ENCODE assay signal across 10 mouse cellular contexts in the genomic region with DNA sequence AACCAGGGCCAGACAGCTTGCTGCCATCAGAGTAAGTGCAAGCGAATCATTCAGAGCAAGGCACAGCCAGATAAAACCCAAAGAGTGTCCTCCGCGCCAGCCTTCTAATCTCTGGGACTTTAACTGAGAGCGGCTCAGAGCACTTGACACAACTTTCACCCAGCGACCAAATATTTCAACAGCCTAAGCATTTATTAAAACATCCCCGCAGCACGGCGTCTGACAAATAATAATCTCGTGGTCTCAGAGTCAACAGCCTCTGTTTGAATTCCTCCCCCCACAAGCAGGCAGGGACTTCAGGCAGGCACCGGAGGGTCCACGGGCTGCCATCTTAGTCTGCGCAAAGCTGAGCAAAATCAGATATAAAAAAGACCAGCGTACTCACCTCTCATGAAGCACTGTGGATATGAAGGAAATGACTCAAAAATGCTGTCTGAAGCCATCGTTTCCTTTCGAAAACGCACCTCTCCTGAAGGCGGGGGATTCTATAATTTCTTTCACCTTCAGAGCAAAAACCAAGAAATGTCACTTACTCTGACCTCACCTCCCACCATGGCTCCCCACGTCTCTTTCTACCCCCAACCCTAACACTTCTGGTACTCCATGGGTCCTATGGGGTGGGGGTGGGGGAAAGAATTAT. TPM values are rescaled to one million over a fixed set of nuclear protein-coding genes. Genes with fewer than 3 reads are reported as not detected.
DNase-seq lines count a peak whose midpoint lies in the region; ATAC-seq and TF ChIP-seq lines count a peak whose summit lies in the region.
"Had no signal": no experiment of that assay in that cellular context is flagged by ENCODE, and none has a peak within 500 bp of the region (broad histone marks: within the 10 kb centered on the region; RNA-seq: fewer than 3 reads in every experiment).

No protein-coding gene starts in this region.

- no peaks in the 10 kb centered on the region for H3K9me3 ChIP-seq in heart, embryonic 15.5 days (replicated peaks)
- no peaks in the 10 kb centered on the region for H3K9me3 ChIP-seq in MEL (replicated peaks; ENCODE audit: insufficient read depth, low read length)
- H3K9me3 ChIP-seq in liver, embryonic 11.5 days (ENCODE audit: control insufficient read depth, low read length) = no peaks in the 10 kb centered on the region
- no peaks in the 10 kb centered on the region for H3K9me3 ChIP-seq in forebrain, embryonic 13.5 days (replicated peaks)
- H3K9me3 ChIP-seq: intestine, embryonic 15.5 days had no signal

- peaks cover 62% of the 10 kb centered on the region for H3K27me3 ChIP-seq in heart, embryonic 15.5 days
- H3K27me3 ChIP-seq in MEL (ENCODE audit: control insufficient read depth in 1 of 2, insufficient read depth in 2 of 2, low read length in 2 of 2) = no peaks in the 10 kb centered on the region
- no peaks in the 10 kb centered on the region for H3K27me3 ChIP-seq in liver, embryonic 11.5 days (replicated peaks; ENCODE audit: control insufficient read depth, insufficient read depth, low read length)
- no peaks in the 10 kb centered on the region for H3K27me3 ChIP-seq in spleen, adult 2 months (ENCODE audit: control insufficient read depth, insufficient read depth, low read length)
- H3K27me3 ChIP-seq in forebrain, embryonic 13.5 days = no peaks in the 10 kb centered on the region; the same call in 1 of the 2 replicates
- H3K27me3 ChIP-seq: intestine, embryonic 15.5 days had no signal

- TF ChIP-seq POLR2A in MEL (IDR thresholded peaks at IDR 0.05; ENCODE audit: control insufficient read depth in 1 of 2, insufficient read depth in 1 of 2, low read depth in 1 of 2, low read length in 2 of 2, poor library complexity in 1 of 2) = peak in 1 of 2 experiments; percentile 4; a peak in 2 of 4 replicates
- TF ChIP-seq POLR2A in spleen, adult 2 months (IDR thresholded peaks at IDR 0.05; ENCODE audit: low read depth, low read length) = 0 out of 2 replicates have a peak, but pooled peaks have one; percentile 3

- no peak for TF ChIP-seq EP300 in MEL (IDR thresholded peaks at IDR 0.05; ENCODE audit: low read depth in 1 of 2, low read length in 2 of 2)

- no peak overlapping the region for H3K27ac ChIP-seq in heart, embryonic 15.5 days
- peak overlapping the region; percentile 97 for H3K27ac ChIP-seq in MEL (ENCODE audit: control insufficient read depth, low read depth, low read length)
- peak overlapping the region; percentile 70 for H3K27ac ChIP-seq in liver, embryonic 11.5 days (ENCODE audit: low read depth, low read length)
- H3K27ac ChIP-seq in spleen, adult 2 months (ENCODE audit: insufficient read depth, low read length) = peak overlapping the region; percentile 94
- no peak overlapping the region for H3K27ac ChIP-seq in forebrain, embryonic 13.5 days
- H3K27ac ChIP-seq: intestine, embryonic 15.5 days had no signal

- 0 out of 2 replicates have a peak overlapping the region, but pooled peaks have one; percentile 2 for H3K4me2 ChIP-seq in heart, embryonic 15.5 days
- H3K4me2 ChIP-seq in liver, embryonic 11.5 days = peak overlapping the region; percentile 66
- H3K4me2 ChIP-seq in forebrain, embryonic 13.5 days = no peak overlapping the region
- H3K4me2 ChIP-seq: intestine, embryonic 15.5 days had no signal

- no peak for ATAC-seq in heart, embryonic 15.5 days (replicated peaks; ENCODE audit: insufficient number of reproducible peaks, insufficient read depth, low FRiP score, low read depth)
- peak; percentile 37 for ATAC-seq in liver, embryonic 11.5 days (replicated peaks; ENCODE audit: low FRiP score)
- ATAC-seq in forebrain, embryonic 13.5 days = no peak
- ATAC-seq: intestine, embryonic 15.5 days had no signal

- no peak; the same call in 1 of the 2 replicates for TF ChIP-seq RAD21 in MEL (IDR thresholded peaks at IDR 0.05; ENCODE audit: low read depth, low read length)

- peaks cover 39% of the 10 kb centered on the region for H3K79me2 ChIP-seq in MEL (ENCODE audit: control insufficient read depth, insufficient read depth, low read length, poor library complexity)

- H3K4me1 ChIP-seq in heart, embryonic 15.5 days (replicated peaks) = peaks cover 19% of the 10 kb centered on the region
- H3K4me1 ChIP-seq in MEL (ENCODE audit: control insufficient read depth in 1 of 2, insufficient read depth in 2 of 2, low read length in 2 of 2) = peaks cover 0 to 34% of the 10 kb centered on the region in 2 experiments; a peak in 3 of 4 replicates
- H3K4me1 ChIP-seq in liver, embryonic 11.5 days (replicated peaks; ENCODE audit: control insufficient read depth, insufficient read depth, low read length) = peaks cover 35% of the 10 kb centered on the region
- H3K4me1 ChIP-seq in spleen, adult 2 months (ENCODE audit: control insufficient read depth, insufficient read depth, insufficient read length) = peaks cover 32% of the 10 kb centered on the region
- H3K4me1 ChIP-seq in forebrain, embryonic 13.5 days = peaks cover 22% of the 10 kb centered on the region

- peak overlapping the region; percentile 22 for H3K4me3 ChIP-seq in heart, embryonic 15.5 days
- H3K4me3 ChIP-seq in MEL (ENCODE audit: control insufficient read depth in 1 of 2, insufficient read depth in 1 of 2, low read depth in 2 of 2, low read length in 2 of 2) = peak overlapping the region; percentile 85 to 94
- peak overlapping the region; percentile 68 for H3K4me3 ChIP-seq in liver, embryonic 11.5 days (ENCODE audit: low read depth, low read length)
- H3K4me3 ChIP-seq in spleen, adult 2 months (ENCODE audit: extremely low read depth, insufficient read depth, insufficient read length) = peak overlapping the region; percentile 85
- no peak overlapping the region for H3K4me3 ChIP-seq in forebrain, embryonic 13.5 days
- H3K4me3 ChIP-seq: intestine, embryonic 15.5 days had no signal

- no peak for TF ChIP-seq CTCF in MEL (IDR thresholded peaks at IDR 0.05 in 2 of 3, conservative IDR thresholded peaks at IDR 0.05 in 1 of 3; ENCODE audit: control insufficient read depth in 1 of 3, insufficient read depth in 1 of 3, low read depth in 2 of 3, low read length in 3 of 3, poor library complexity in 1 of 3, severe bottlenecking in 1 of 3)
- no peak for TF ChIP-seq CTCF in spleen, adult 2 months (IDR thresholded peaks at IDR 0.05; ENCODE audit: extremely low read depth, insufficient read depth, insufficient read length, insufficient replicate concordance)

- no peak for DNase-seq in heart, adult 8-10 months (ENCODE audit: low spot score)
- DNase-seq in MEL (ENCODE audit: low read depth, low spot score) = peak; percentile 78
- no peak for DNase-seq in liver, embryonic 11.5 days (ENCODE audit: low spot score)
- DNase-seq in spleen, adult 2 months (ENCODE audit: low read depth in 1 of 2, low spot score in 2 of 2) = no peak
- no peak for DNase-seq in embryo, embryonic 11 days
- DNase-seq in kidney, adult 11 months = no peak
- DNase-seq: adrenal gland, postnatal 10 days had no signal

- 59% methylated on average over 18 of the region's 18 CpGs for WGBS in heart, embryonic 15.5 days
- 37% methylated on average over 18 of the region's 18 CpGs for WGBS in liver, embryonic 11.5 days
- 2% methylated on average over 18 of the region's 18 CpGs for WGBS in spleen, adult 2 months
- WGBS in forebrain, embryonic 13.5 days = 92% methylated on average over 18 of the region's 18 CpGs

- H3K9ac ChIP-seq in heart, embryonic 15.5 days = no peak overlapping the region
- peak overlapping the region; percentile 82 for H3K9ac ChIP-seq in MEL (ENCODE audit: control insufficient read depth, low read depth, low read length, poor library complexity, severe bottlenecking)
- peak overlapping the region; percentile 67 for H3K9ac ChIP-seq in liver, embryonic 11.5 days (ENCODE audit: low read depth, low read length)
- no peak overlapping the region for H3K9ac ChIP-seq in forebrain, embryonic 13.5 days
- H3K9ac ChIP-seq: intestine, embryonic 15.5 days had no signal

- no peaks in the 10 kb centered on the region for H3K36me3 ChIP-seq in heart, embryonic 15.5 days
- peaks cover 0 to 26% of the 10 kb centered on the region in 2 experiments; a peak in 2 of 4 replicates for H3K36me3 ChIP-seq in MEL (ENCODE audit: control insufficient read depth in 1 of 2, insufficient read depth in 2 of 2, low read length in 2 of 2)
- H3K36me3 ChIP-seq in liver, embryonic 11.5 days (ENCODE audit: control insufficient read depth, insufficient read depth, low read length) = no peaks in the 10 kb centered on the region
- H3K36me3 ChIP-seq in spleen, adult 2 months (ENCODE audit: control insufficient read depth, insufficient read depth, low read length) = 0 out of 2 replicates have a peak, but pooled peaks cover 1% of the 10 kb centered on the region
- H3K36me3 ChIP-seq in forebrain, embryonic 13.5 days (ENCODE audit: poor library complexity, severe bottlenecking) = no peaks in the 10 kb centered on the region
- H3K36me3 ChIP-seq: intestine, embryonic 15.5 days had no signal

TF ChIP-seq in MEL, 35 proteins besides CTCF, POLR2A, EP300 and RAD21 (continues in another document):
- TF ChIP-seq JUND (IDR thresholded peaks at IDR 0.05; ENCODE audit: low read depth, low read length) = no peak
- no peak for TF ChIP-seq MAFK (IDR thresholded peaks at IDR 0.05; ENCODE audit: borderline replicate concordance, low read depth, low read length)
- TF ChIP-seq POLR2AphosphoS2 (IDR thresholded peaks at IDR 0.05; ENCODE audit: low read length) = peak; percentile 48; the same call in 1 of the 2 replicates
- no peak for TF ChIP-seq HCFC1 (IDR thresholded peaks at IDR 0.05; ENCODE audit: low read depth, low read length)
- TF ChIP-seq ETS1 (IDR thresholded peaks at IDR 0.05; ENCODE audit: low read depth, low read length) = no peak; the same call in 1 of the 2 replicates
- TF ChIP-seq KAT2A (conservative IDR thresholded peaks at IDR 0.05; ENCODE audit: low read depth, low read length) = no peak
- no peak for TF ChIP-seq GATA1 (IDR thresholded peaks at IDR 0.05; ENCODE audit: low read depth, low read length)
- no peak for TF ChIP-seq MYB (IDR thresholded peaks at IDR 0.05; ENCODE audit: low read depth, low read length)
- TF ChIP-seq MAZ (IDR thresholded peaks at IDR 0.05; ENCODE audit: low read depth, low read length) = 0 out of 2 replicates have a peak, but pooled peaks have one; percentile 8
- TF ChIP-seq MXI1 (IDR thresholded peaks at IDR 0.05; ENCODE audit: low read depth, low read length) = no peak; the same call in 1 of the 2 replicates
- no peak for TF ChIP-seq USF2 (IDR thresholded peaks at IDR 0.05; ENCODE audit: borderline replicate concordance in 1 of 2, insufficient read depth in 1 of 2, low read depth in 1 of 2, low read length in 2 of 2)

RNA-seq across cellular contexts. Expression of a gene that starts 0.6 kb away (rescaled TPM):
- polyA plus RNA-seq in heart, embryonic 15.5 days (2015; fragmentation: Nextera tagmentation; extraction: Ambion mirVana) = 1.7 and 8.8 TPM in 2 replicates
- 1 to 10 TPM; 1.3 to 3.3 (median 1.7) TPM for total RNA-seq in heart, adult 8-10 months (2022)
- total RNA-seq in MEL (2012; rRNA removed) = 14.3 and 17.1 TPM in 2 replicates
- polyA plus RNA-seq in MEL (2012; ENCODE audit: insufficient read depth in 1 of 2, insufficient read length in 2 of 2, low read depth in 1 of 2, low replicate concordance in 2 of 2, missing spikeins in 1 of 2) = 10 to 100 TPM in 1 of 2 experiments, not detected in 1; 23.5 TPM
- 18.7 and 23.4 TPM in 2 replicates for polyA plus RNA-seq in liver, embryonic 11.5 days (2014; fragmentation: Nextera tagmentation; extraction: Ambion mirVana)
- polyA plus RNA-seq in spleen, adult 2 months (2012; rRNA removed) = 26.7 and 36.4 TPM in 2 replicates
- 0.29 and 0.30 TPM in 2 replicates for polyA plus RNA-seq in forebrain, embryonic 13.5 days (2015; fragmentation: Nextera tagmentation; extraction: Ambion mirVana)

Comparison
In these comparisons a context has a peak if more than half of its experiments do, and no peak if none do; other contexts are left out.
1. H3K27ac ChIP-seq: peak in MEL (single experiment), liver, embryonic 11.5 days (single experiment) and spleen, adult 2 months (single experiment); none in heart, embryonic 15.5 days (single experiment) and forebrain, embryonic 13.5 days (single experiment).
2. H3K9ac ChIP-seq: peak in MEL (single experiment) and liver, embryonic 11.5 days (single experiment); none in heart, embryonic 15.5 days (single experiment) and forebrain, embryonic 13.5 days (single experiment).